Mouse (Mus musculus) CH12.LX (cell line): ENCODE measurements around the gene Comt.

ENCODE experiments used
- CTCF ChIP-seq, 2 experiments: IDR thresholded peaks in 1 of 2; conservative IDR thresholded peaks in 1 of 2; 2 replicates each; pipeline ENCODE4 v1.5.1; 2011 to 2012; ENCODE audit warnings: low read depth in 2 of 2, low read length in 2 of 2, improper control_type of control experiment in 1 of 2, inconsistent platforms in 1 of 2, mild to moderate bottlenecking in 1 of 2, moderate library complexity in 1 of 2
- ELF1 ChIP-seq: IDR thresholded peaks from 2 replicates; pipeline ENCODE4 v1.6.1; 2014; ENCODE audit warnings: low read depth, mild to moderate bottlenecking, inconsistent platforms, low read length, improper control_type of control experiment
- MEF2A ChIP-seq: IDR thresholded peaks from 2 replicates; pipeline ENCODE4 v1.6.1; 2014; ENCODE audit warnings: low read depth, mild to moderate bottlenecking, inconsistent platforms, low read length, improper control_type of control experiment, borderline replicate concordance
- NELFE ChIP-seq: IDR thresholded peaks from 2 replicates; pipeline ENCODE4 v1.6.1; 2011; ENCODE audit warnings: low read depth, low read length, improper control_type of control experiment
- POLR2A ChIP-seq: IDR thresholded peaks from 2 replicates; pipeline ENCODE4 v1.6.1; 2011; ENCODE audit warnings: low read depth, mild to moderate bottlenecking, improper control_type of control experiment, low read length
- SIN3A ChIP-seq: IDR thresholded peaks from 2 replicates; pipeline ENCODE4 v1.6.1; 2012; ENCODE audit warnings: low read length, improper control_type of control experiment, inconsistent platforms
- SMC3 ChIP-seq: IDR thresholded peaks from 2 replicates; pipeline ENCODE4 v1.6.1; 2011; ENCODE audit warnings: low read depth, low read length, improper control_type of control experiment
- TBP ChIP-seq: conservative IDR thresholded peaks from 2 replicates; pipeline ENCODE4 v1.6.1; 2011; ENCODE audit warnings: low read depth, low read length, improper control_type of control experiment
- UBTF ChIP-seq: IDR thresholded peaks from 2 replicates; pipeline ENCODE4 v1.6.1; 2012; ENCODE audit warnings: low read depth, mild to moderate bottlenecking, inconsistent platforms, low read length, improper control_type of control experiment, moderate library complexity
- USF2 ChIP-seq: conservative IDR thresholded peaks from 2 replicates; pipeline ENCODE4 v1.6.1; 2011; ENCODE audit warnings: low read depth, low read length, improper control_type of control experiment
- ZKSCAN1 ChIP-seq: IDR thresholded peaks from 2 replicates; pipeline ENCODE4 v1.6.1; 2012; ENCODE audit warnings: low read depth, inconsistent platforms, low read length, improper control_type of control experiment, borderline replicate concordance

- TF ChIP-seq SIN3A (no peak), NELFE (no peak), SMC3 (no peak), UBTF (no peak), MEF2A (no peak), ZKSCAN1 (no peak), POLR2A (no peak), ELF1 (no peak), TBP (no peak), CTCF (conservative IDR thresholded peaks at IDR 0.05 in 1 of 2, IDR thresholded peaks at IDR 0.05 in 1 of 2; ENCODE audit: low read depth in 2 of 2, low read length in 2 of 2) (no peak), USF2 (no peak)
Observed at GRCm38 (mm10) chr16:18462598-18462997, 35.9 kb upstream of the Comt start.
